Mouse (Mus musculus): ENCODE measurements around the gene Cbr2.
A peak's percentile ranks its signal among the peaks of the same experiment; 100 is the strongest.
"Not testable (repeated sequence)": the region's sequence is repeated elsewhere in the genome, so short reads cannot be mapped to it uniquely, and the experiment has no call there.

Gene Cbr2

DNA sequence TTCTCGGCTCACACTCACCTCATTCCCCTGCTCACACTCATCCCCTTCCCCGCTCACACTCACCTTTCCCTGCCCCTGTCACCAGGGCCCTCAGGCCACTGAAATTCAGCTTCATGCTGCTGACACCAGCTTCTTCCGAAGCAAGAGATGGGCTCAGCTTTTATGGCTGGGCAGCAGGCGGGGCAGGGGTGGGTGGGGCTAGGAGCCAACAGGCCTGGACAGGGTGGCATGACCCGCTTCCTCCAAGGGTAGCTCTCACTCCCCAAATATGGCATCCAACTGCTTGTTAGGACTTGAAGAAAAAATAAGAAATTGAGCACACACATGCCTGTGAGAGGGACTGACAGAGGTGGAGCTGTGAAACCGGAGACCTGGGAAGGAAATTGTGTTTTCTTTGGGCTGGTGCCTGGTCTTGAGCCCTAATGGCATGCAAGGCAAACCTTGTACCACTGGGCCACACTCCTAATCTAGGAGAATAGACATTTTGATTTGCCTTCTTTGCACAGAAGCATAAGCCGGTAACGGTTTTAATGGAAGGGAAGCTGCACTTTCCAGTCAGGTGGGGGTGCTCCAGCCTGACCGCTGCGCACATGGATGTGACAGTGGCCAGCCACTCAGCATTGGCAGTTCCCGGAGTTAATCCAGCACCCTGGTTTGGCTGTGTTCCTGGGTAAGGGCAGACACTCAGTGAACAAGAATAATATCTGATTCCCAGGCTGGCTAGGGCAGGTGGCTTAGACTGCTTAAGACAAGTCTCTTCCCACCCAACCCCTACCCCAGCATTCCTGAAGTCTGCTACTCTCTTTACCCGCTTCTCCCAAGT lies at the start of gene Cbr2:
Cbr2 (minus strand) TSS at position 257 of the 823 bp plus-strand sequence.
- no peak for DNase-seq (ENCODE audit: low spot score)

DNA sequence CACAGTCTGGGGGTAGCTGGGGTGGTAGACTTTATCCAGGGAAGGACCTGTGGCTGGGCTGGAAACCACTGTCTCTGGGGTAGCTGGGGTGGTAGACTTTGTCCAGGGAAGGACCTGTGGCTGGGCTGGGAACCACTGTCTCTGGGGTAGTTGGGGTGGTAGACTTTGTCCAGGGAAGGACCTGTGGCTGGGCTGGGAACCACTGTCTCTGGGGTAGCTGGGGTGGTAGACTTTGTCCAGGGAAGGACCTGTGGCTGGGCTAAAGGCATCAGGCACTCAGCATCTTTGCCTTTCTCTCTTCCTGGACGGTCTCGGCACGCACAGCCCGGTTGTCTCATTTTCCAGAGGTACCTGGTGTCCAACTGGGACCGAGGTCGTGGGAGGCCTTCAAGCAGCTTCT lies 49.4 kb upstream of the Cbr2 start:
- not testable (repeated sequence) for DNase-seq (ENCODE audit: low spot score)

DNA sequence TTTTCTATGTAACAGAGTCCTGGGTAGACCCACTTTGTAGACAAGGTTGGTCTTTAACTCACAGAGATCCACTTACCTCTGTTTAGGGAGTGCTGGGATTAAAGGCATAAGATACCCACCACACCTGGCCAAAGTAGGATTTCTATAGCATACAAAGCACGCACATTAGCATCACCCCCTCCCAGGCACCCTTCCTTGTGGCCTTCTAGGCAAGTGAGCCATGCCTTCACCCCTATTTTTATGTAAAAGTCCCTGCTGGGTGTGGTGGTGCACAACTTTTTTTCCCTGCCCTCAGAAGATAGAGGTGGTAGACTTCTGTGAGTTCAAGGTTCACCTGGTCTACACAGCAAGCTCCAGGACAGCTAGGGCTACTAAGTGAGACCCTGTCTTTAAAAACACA lies 48.0 kb upstream of the Cbr2 start:
- no peak for DNase-seq (ENCODE audit: low spot score)

DNA sequence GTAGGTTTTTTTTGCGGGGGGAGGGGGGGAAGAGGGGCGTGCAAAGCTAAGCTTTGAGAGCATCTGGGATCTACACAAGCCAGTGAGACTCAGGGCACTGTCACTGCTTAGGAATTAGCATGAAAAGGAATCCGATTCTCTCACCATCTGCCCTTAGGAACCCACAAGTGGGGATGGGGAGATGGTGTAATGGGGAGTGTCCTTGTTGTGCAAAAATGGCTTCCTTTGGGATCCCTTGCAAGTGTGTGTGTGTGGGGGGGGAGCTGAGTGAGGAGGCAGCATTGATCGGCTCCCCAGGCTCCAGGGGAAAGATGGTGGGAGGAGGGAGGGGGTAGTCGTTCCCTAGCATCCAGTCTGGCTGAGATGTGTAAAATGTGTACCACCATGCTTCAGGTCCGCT lies 45.2 kb upstream of the Cbr2 start:
- no peak for DNase-seq (ENCODE audit: low spot score)

DNA sequence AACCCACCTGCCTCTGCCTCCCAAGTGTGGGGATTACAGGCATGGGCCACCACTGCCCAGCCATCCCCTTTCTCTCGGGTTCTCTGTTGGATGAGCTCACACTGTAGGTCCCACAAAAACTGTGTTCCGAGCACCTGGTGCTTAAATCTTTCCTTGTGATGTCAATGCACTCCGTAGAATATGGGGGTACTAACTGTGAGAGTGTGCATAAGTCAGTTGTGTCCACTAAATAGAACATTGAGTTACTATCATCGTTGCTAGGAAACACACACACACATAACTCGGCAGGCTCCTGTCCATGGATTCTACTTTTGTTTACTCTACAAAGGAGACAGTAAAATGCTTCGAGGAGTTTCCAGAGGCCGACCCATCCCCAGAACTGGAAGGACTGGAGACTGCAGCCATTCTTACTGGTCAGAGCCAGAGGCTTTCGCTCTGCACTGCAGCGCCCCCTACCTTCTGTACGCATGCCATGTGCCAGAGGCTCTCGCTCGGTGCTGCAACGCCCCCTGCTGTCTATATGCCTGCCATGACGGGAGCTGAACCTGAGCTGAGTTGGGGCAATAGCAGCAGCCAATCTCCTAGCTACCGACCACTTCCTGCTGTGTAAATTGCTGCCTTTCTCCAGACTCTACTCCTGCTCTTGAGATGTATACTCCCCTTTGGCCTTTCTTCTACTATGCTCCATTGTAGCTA lies 44.0 kb upstream of the Cbr2 start:
- DNase-seq (ENCODE audit: low spot score), result peak; percentile 90

DNA sequence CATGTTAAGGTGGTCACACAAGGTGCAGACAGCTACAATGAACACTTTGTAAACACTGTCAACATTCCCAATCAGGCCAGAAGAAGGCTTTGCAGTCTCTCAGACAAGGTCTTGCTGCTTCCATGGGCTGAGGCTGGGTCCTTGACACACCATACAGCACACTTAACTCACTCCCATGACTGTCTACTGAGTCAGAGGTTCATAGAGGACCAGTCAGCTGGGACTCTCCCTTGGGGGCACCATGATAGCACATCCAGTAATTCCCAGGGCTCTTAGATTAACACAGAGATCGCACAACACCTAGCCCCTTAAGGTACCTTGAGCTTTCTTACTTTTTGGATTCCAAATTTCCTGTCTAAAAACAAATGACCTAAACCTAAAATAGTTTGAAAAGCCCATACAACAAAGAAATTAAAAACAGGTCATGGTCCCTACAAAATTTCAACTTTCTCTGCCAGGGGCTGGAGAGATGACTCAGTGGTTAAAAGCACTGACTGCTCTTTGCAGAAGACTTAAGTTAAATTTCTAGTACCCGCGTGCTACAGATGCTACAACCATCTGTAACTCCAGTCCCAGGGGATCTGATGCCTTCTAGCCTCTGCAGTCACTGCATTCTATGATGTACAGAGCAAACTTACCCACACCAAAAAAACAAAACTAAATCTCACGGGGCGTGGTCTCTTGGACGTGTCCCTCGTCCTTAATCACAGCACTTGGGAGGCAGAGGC lies 41.7 kb upstream of the Cbr2 start:
- DNase-seq (ENCODE audit: low spot score), result peak; percentile 40

DNA sequence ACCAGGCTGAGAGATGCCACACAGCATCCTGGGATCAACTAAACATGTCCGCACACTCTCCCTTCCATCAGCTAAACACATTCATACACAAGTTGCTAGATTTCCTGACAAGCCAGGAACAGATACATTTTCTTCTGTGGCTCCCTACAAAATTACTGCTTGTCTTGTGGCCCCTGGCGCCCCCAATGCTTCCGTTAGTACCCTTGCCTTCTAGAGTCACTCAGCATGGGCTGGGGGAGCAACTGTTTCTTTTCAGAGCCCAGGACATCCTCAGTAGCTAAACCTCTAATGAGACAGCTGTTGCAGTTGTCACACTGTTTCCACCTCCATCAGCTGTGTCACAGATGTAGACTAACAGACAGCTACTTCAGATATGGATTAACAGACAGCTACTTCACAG lies 40.8 kb upstream of the Cbr2 start:
- peak; percentile 50 for DNase-seq (ENCODE audit: low spot score)

DNA sequence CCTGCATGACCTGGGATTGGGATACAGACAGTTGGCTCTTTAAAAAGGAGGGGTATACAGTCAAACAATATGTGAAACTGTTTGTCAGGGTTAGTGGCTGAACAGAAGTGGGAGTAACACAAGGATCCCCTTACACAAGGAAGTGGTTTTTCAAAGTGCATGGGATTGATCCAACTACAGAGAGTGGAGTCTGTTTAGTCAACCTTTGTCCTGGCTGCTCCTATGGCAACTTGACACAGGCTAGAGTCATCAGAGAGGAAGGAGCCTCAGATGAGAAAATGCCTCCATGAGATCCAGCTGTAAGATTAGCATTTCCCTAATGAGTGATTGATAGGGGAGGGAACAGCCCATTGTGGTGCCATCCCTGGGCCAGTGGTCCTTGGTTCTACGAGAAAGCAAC lies 36.3 kb upstream of the Cbr2 start:
- DNase-seq (ENCODE audit: low spot score), result no peak

DNA sequence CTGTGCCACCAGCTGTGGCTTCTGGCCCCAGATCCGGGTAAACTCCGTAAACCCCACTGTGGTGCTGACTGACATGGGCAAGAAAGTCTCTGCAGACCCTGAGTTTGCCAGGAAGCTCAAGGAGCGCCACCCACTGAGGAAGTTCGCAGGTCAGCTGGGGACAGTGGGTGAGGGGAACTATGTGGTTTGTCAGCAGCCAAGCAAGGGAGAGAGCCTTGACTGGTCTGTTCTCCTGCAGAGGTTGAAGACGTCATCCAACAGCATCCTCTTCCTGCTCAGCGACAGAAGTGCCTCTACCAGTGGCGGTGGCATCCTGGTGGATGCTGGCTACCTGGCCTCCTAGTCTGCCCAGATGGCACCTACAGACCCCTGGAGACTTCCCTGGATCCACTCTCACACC lies 35.1 kb upstream of the Cbr2 start:
- DNase-seq (ENCODE audit: low spot score), result not testable (repeated sequence)

DNA sequence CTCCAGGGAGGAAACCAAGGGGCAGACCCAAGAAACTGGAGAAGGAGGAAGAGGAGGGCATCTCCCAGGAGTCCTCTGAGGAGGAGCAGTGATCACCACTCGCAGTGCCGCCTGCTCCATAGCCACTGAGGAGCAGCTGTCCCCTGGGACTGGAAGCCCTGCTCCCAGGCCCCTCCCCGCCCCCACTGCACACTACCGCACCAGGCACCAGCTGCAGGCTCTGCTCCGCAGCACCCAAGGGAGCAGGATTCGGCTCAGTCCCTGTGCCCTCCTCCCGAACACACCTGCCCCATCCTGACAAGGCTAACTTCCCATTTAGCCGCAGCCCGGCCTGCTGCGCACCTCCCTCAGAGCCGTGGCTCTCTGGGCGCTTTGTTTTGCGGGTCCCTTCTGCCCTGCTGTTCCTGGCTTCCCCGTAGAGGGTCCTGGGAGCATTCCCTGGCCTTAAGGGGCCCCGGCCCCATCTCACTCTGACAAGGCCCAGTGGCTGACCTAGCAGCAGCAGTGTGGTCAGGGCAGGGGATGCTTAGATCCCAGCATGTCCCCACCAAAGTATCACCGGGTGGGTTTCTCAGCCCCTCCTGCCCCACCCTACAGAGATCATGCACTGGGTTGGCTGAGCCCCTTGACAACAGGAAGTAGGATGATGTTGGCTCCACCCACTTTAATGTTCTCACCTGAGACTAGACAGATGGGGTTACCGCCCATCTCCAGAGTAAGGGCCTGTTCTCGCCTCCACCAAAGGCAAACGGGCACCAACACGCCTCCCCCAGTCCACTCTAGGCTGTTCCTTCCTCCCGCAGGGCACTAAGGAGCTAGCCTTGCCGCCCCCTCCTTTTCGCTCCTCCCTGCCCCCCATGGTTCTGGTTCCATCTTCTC lies 31.4 kb upstream of the Cbr2 start:
- DNase-seq (ENCODE audit: low spot score), result not testable (repeated sequence)

DNA sequence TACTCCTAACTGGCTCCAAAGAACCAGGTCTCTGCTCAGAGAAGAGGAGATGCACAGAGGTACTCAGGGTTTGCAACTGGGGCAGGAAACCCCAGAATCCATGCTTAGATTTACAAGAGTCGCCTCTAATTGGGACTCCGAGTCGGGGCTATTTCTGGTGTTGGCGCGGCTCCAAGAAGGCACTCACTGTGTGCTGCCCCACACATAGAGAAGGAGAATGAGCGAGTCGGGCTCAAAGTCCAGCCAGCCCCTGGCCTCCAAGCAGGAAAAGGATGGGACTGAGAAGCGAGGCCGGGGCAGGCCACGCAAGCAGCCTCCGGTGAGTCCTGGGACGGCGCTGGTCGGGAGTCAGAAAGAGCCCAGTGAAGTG lies 30.7 kb upstream of the Cbr2 start, which contains the start of gene Hmga1b:
Hmga1b (plus strand) TSS at position 123 of the 370 bp plus-strand sequence.
- not testable (repeated sequence) for DNase-seq (ENCODE audit: low spot score)

DNA sequence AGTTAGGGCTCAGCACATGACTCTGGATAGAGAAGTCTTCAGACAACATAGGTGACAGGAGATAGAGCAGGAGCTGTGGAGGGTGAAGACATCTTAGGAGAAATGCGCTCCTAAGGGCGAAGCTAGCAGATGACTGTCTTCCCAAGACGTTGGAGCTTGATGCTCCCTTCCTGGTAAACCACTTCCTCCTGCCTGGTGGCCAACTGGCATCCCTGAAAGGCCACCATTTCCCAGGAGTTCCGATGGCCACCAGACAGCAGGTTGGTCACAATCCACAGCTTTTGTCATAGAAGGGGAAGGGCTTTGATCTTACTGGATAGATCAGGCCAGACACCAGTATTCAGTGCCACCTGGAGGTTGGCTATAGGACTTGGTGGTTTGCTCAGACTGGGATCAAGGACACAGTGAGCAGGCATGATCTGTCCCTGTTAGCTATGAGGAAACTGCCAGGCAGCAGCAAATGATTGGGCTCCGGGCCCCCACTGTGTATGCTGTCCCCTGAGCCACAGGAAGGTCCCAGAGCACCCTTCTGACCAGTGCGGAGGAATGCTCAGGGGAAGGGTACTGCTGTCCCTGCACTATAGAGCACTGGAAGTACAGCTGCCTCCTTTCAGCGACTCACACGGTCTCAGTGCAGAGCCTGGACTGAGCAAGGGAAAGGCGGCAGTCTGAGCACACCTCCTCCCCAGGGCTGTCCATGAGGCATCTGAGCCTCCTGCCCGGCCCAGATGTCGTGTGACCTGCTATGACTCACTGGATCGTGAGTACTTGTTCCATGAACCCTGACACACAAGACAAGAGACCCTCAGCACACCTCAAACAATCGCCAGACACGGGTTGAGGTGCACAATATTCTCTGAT lies 30.1 kb upstream of the Cbr2 start:
- no peak for DNase-seq (ENCODE audit: low spot score)

DNA sequence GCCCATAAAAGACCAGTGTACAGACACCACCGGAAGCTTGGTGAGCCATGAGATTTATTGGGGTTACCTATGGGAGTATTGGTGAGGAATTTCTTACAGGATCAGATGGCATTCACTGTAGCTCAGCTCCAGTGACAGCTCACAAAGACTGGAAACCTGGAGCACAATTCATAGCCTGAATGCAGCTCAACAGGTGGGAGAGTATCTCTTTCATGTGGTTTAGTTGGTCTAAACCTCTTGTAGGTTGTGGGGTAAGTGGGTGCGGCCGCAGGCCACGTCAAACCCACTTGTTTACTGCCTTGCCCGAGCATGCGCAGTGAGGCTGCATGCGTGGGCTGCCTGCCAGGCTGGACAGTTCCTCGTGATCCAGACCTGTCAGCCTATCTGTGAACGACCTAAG lies 28.3 kb upstream of the Cbr2 start:
- no peak for DNase-seq (ENCODE audit: low spot score)

DNA sequence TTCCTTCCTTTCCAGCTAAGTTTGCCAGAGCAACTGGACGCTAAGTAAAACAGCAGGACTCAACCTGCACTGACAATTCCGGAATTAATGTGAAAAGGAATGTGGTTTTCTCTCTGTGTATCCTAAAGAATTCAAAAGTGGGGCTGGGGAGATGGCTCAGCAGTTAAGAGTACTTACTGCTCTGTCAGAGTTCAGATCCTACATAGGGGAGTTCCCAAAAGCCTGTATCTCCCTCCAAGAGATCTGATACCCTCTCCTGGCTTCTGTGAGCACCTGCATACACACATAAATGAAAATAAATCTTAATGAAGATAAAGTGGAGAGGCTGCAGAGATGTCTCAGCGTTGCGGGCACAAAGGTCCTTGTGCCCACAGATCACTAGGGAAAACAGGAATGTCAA lies 19.7 kb upstream of the Cbr2 start:
- DNase-seq (ENCODE audit: low spot score), result no peak

DNA sequence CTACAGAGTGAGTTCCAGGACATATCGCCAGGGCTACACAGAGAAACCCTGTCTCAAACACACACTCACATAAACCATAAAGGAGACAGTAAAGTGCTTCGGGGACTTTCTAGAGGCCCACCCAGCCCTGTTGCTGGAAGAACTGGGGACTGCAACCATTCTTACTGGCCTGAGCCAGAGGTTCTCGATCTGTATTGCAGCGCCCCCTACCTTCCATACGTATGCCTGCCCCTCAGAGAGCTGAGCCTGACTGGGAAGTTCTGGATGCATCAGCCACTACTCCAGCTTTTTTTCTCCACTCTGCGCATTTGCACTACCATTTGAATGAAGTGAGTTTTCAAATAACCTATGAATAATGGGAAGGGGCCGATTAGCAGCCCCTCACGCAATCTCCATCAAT lies 17.5 kb upstream of the Cbr2 start:
- no peak for DNase-seq (ENCODE audit: low spot score)

DNA sequence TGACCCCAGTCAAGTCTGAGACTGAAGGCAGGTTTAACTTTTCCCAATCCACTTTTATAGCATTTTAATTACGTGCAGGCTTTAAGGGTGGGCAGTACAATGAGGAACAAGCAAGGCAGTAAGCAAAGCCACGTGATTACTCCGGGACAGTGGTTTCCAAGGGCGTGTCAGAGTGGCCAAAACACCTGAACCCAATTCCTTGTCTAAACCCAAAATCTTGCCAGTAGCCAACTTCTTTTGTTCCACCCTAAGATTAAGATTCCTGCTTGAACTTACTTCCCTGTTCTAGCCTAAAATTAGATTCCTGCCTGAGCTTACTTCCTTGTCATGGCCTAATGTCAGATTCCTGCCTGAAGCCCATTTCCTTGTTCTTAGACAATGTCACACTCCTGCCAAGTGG lies 16.1 kb upstream of the Cbr2 start:
- no peak for DNase-seq (ENCODE audit: low spot score)

DNA sequence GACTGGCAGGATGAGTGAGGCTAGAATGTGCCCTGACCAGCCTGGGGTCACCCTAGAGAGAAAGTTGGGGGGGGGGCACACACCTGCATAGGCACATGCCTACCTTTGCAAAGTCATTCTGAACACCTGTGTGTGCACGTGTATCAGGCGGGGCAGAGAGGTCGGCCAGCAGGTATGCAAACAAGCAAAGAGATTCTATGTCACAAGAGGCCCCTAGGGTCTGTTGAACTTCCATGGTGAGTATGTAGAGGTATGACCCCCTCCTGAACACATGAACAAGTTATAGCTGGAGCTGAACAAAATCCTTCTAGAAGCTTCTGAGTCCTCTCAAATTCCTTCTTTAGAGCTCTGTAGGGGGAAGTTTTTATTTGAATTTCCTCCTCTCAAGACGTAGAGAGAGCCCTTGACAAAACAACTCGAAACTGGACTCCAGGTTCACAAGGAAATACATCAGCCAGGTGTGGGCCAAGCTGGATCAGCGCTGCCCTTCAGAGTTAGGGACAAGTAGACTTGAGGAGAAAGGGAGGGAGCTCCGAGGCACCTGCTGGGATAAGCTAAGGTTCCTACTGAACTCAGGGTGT lies 12.3 kb upstream of the Cbr2 start:
- DNase-seq (ENCODE audit: low spot score), result no peak

DNA sequence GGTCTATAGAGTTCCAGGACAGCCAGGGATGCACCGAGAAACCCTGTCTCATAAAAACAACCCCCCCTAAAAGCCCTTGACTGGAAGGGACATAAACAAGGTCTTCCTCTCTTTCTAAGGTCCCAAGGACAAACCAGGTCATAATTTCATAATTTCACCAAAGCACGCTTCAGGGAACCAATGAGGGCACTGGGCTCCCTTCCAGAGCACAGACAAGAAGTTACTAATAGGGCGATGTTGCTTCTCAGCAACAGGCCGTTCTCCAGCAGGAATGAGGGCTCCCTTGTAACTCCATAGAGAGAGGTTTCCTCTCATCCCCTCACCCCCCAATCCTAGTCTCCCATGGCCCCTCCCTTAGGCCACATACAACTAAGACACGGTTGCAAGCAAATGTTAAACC lies 9.1 kb upstream of the Cbr2 start:
- DNase-seq (ENCODE audit: low spot score), result no peak

DNA sequence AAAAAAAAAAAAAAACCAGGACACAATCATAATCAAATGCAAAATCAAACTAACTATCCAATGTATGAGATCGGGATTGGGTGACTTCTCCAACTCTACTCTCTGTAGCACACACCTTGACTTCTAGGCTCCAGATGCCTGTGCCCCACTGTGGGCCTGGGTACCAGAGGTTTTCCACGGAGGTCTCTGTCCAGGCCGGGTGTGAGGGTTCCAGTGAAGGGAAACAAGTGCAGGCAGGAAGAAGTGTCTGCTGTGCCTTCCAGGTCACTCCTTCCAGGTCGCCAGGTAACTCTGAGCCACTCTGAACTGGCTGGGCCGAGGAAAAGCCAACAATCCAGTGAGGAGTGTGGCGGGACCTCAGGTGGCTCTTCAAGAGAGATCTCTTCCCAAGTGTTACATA lies 4.5 kb upstream of the Cbr2 start:
- no peak for DNase-seq (ENCODE audit: low spot score)

DNA sequence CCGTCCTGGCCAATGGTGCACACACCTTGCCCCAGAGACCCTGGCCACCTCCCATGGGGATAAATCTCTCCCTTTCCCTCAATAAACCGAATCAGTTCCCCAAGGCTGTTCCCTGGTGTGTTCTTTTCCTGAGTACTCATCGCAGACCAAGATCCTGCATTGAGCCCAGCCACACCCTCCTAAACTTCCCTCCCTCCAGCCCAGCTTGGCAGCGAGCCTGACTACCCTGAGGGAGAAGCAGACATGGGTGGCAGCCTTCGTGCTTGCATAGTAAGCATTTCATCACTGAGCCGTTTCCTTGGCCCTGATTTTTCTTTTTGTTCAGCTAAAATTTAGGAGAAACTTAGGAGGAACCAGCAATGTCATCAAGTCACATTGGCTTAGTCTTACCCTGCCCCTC lies 1.6 kb upstream of the Cbr2 start:
- no peak for DNase-seq (ENCODE audit: low spot score)

DNA sequence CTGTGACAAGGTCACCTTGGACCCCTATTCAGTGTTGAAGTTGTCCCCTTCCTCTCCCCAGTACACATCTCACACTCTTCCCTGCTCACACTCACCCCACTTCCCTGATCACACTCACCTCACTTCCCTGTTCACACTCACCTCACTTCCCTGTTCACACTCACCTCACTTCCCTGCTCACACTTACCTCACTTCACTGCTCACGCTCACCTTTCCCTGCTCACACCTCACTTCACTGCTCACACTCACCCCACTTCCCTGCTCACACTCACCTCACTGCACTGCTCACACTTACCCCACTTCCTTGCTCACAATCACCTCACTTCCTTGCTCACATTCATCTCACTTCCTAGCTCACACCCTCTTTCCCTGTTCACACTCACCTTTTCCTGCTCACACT lies 519 bp downstream of the Cbr2 start:
- no peak for DNase-seq (ENCODE audit: low spot score)
